Mouse (Mus musculus) embryonic stem cell, embryonic (primary cell): ENCODE measurements around the gene Med21.

Source experiments
- CTCF ChIA-PET, 4 experiments: fragments of 300-600 bp in 2 of 4; fragments of 350-600 bp in 2 of 4; sonication (Branson Sonifier 250); formaldehyde crosslinking; loops; one replicate each; lab custom pipeline; 2022; ENCODE audit warnings: inconsistent platforms in 2 of 4; lab: Charles Lee
- POLR2A ChIA-PET, 4 experiments: fragments of 300-600 bp in 2 of 4; fragments of 350-600 bp in 2 of 4; sonication (Branson Sonifier 250); formaldehyde crosslinking; loops; one replicate each; lab custom pipeline; 2022; ENCODE audit warnings: antibody characterized with exemption in 4 of 4, inconsistent platforms in 1 of 4; lab: Charles Lee

Med21 gene

GRCm38 (mm10) chr6:146642276-146643183 is at the start of gene Med21, which contains the start of gene Tm7sf3:
TSS of gene Med21 (plus strand) at chr6:146642547.
TSS of gene Tm7sf3 (minus strand) at chr6:146642824.
- ChIA-PET CTCF (interaction anchor here in 3 of 4 experiments (0.6 to 1.0 kb wide), 5 partner anchors 9 to 1797 kb away, joined by 3 to 5 read pairs (median 3); no protein-coding TSS in a partner anchor), POLR2A (interaction anchor here (0.5 to 4.5 kb wide), 58 partner anchors 8 to 1567 kb away, joined by 3 to 89 read pairs (median 4); partner anchors contain the start of genes Ints13 (in 2 of the 4), Stk38l (in 2 of the 4), Arntl2 (in 1 of the 4) and Bcat1 (in 1 of the 4))

- CTCF ChIA-PET: no interaction called here
- POLR2A ChIA-PET: interaction anchor here in 3 of 4 experiments (0.5 to 2.2 kb wide), 7 partner anchors 8 to 41 kb away, joined by 3 to 7 read pairs (median 4); partner anchors contain the start of genes Med21 (in 1 of the 3) and Tm7sf3 (in 1 of the 3)
Measured at GRCm38 (mm10) chr6:146602601-146603000, 39.7 kb upstream of the Med21 start.

- ChIA-PET POLR2A (interaction anchor here in 2 of 4 experiments (0.6 to 2.5 kb wide), 5 partner anchors 9 to 54 kb away, joined by 3 to 8 read pairs (median 4); partner anchors contain the start of genes Med21 (in 1 of the 2) and Tm7sf3 (in 1 of the 2)), CTCF (no interaction called here)
Measured at GRCm38 (mm10) chr6:146603651-146604050, 38.7 kb upstream of the Med21 start.

- CTCF ChIA-PET: no interaction called here
- POLR2A ChIA-PET: interaction anchor here in 1 of 4 experiments (0.6 kb wide), 1 partner anchor 32 kb away, joined by 3 read pairs; no protein-coding TSS in a partner anchor
Measured at GRCm38 (mm10) chr6:146611385-146611784, 31.0 kb upstream of the Med21 start.

- ChIA-PET POLR2A (interaction anchor here in 1 of 4 experiments (0.6 to 1.7 kb wide), 3 partner anchors 29 to 34 kb away, joined by 3 to 5 read pairs (median 3); no protein-coding TSS in a partner anchor), CTCF (no interaction called here)
Measured at GRCm38 (mm10) chr6:146611897-146612296, 30.4 kb upstream of the Med21 start.

GRCm38 (mm10) chr6:146612736-146613135 is 29.6 kb upstream of the Med21 start:
- POLR2A ChIA-PET: interaction anchor here in 1 of 4 experiments (0.7 to 1.7 kb wide), 5 partner anchors 12 to 34 kb away, joined by 3 to 6 read pairs (median 4); no protein-coding TSS in a partner anchor
- CTCF ChIA-PET: interaction anchor here in 1 of 4 experiments (1.5 kb wide), 1 partner anchor 21 kb away, joined by 5 read pairs; no protein-coding TSS in a partner anchor

GRCm38 (mm10) chr6:146613907-146614306 is 28.4 kb upstream of the Med21 start:
- CTCF ChIA-PET: interaction anchor here in 3 of 4 experiments (0.6 to 2.0 kb wide), 9 partner anchors 9 to 149 kb away, joined by 3 to 5 read pairs (median 4); no protein-coding TSS in a partner anchor
- POLR2A ChIA-PET: interaction anchor here in 3 of 4 experiments (0.5 to 2.8 kb wide), 12 partner anchors 9 to 1376 kb away, joined by 3 to 10 read pairs (median 4); partner anchors contain the start of genes Ints13 (in 1 of the 3) and Med21 (in 1 of the 3)

- CTCF ChIA-PET: interaction anchor here in 2 of 4 experiments (1.0 to 2.0 kb wide), 4 partner anchors 8 to 148 kb away, joined by 3 to 5 read pairs (median 5); no protein-coding TSS in a partner anchor
- POLR2A ChIA-PET: interaction anchor here in 3 of 4 experiments (1.0 to 2.8 kb wide), 7 partner anchors 8 to 28 kb away, joined by 3 to 10 read pairs (median 5); partner anchors contain the start of gene Med21 (in 1 of the 3)
Measured at GRCm38 (mm10) chr6:146614541-146614940, 27.8 kb upstream of the Med21 start.

GRCm38 (mm10) chr6:146615891-146616290 is 26.5 kb upstream of the Med21 start:
- POLR2A ChIA-PET: interaction anchor here in 3 of 4 experiments (0.7 to 2.8 kb wide), 11 partner anchors 9 to 32 kb away, joined by 3 to 8 read pairs (median 4); partner anchors contain the start of genes Med21 (in 2 of the 3) and Tm7sf3 (in 1 of the 3)
- CTCF ChIA-PET: interaction anchor here in 1 of 4 experiments (0.7 kb wide), 1 partner anchor 234 kb away, joined by 3 read pairs; no protein-coding TSS in a partner anchor

- ChIA-PET POLR2A (interaction anchor here (0.7 to 2.8 kb wide), 11 partner anchors 8 to 26 kb away, joined by 3 to 8 read pairs (median 4); partner anchors contain the start of genes Med21 (in 2 of the 4) and Tm7sf3 (in 1 of the 4)), CTCF (no interaction called here)
Measured at GRCm38 (mm10) chr6:146616670-146617069, 25.7 kb upstream of the Med21 start.

- CTCF ChIA-PET: no interaction called here
- POLR2A ChIA-PET: interaction anchor here in 2 of 4 experiments (1.5 to 2.6 kb wide), 2 partner anchors 12 to 14 kb away, joined by 5 to 21 read pairs; partner anchors contain the start of genes Med21 (in 1 of the 2) and Tm7sf3 (in 1 of the 2)
Measured at GRCm38 (mm10) chr6:146628123-146628522, 14.2 kb upstream of the Med21 start.

GRCm38 (mm10) chr6:146629781-146630756 is 12.3 kb upstream of the Med21 start:
- POLR2A ChIA-PET: interaction anchor here in 2 of 4 experiments (0.7 to 6.8 kb wide), 9 partner anchors 7 to 113 kb away, joined by 3 to 89 read pairs (median 5); partner anchors contain the start of genes Med21 (in 2 of the 2) and Tm7sf3 (in 2 of the 2)
- CTCF ChIA-PET: interaction anchor here in 1 of 4 experiments (1.8 kb wide), 1 partner anchor 12 kb away, joined by 5 read pairs; no protein-coding TSS in a partner anchor

GRCm38 (mm10) chr6:146630961-146631360 is 11.4 kb upstream of the Med21 start:
- CTCF ChIA-PET: interaction anchor here in 3 of 4 experiments (0.6 to 1.8 kb wide), 4 partner anchors 13 to 45 kb away, joined by 3 to 5 read pairs (median 4); no protein-coding TSS in a partner anchor
- POLR2A ChIA-PET: interaction anchor here (0.9 to 6.8 kb wide), 21 partner anchors 8 to 131 kb away, joined by 3 to 89 read pairs (median 4); partner anchors contain the start of genes Med21 (in 4 of the 4), Tm7sf3 (in 4 of the 4) and Stk38l (in 1 of the 4)

- POLR2A ChIA-PET: interaction anchor here (0.5 to 6.8 kb wide), 23 partner anchors 9 to 215 kb away, joined by 3 to 89 read pairs (median 3); partner anchors contain the start of genes Med21 (in 3 of the 4), Tm7sf3 (in 3 of the 4) and Stk38l (in 1 of the 4)
- CTCF ChIA-PET: interaction anchor here in 1 of 4 experiments (1.1 kb wide), 1 partner anchor 18 kb away, joined by 5 read pairs; no protein-coding TSS in a partner anchor
Measured at GRCm38 (mm10) chr6:146631847-146632246, 10.5 kb upstream of the Med21 start.

GRCm38 (mm10) chr6:146632403-146632802 is 9.9 kb upstream of the Med21 start:
- ChIA-PET POLR2A (interaction anchor here (0.6 to 6.8 kb wide), 29 partner anchors 9 to 585 kb away, joined by 3 to 89 read pairs (median 4); partner anchors contain the start of genes Med21 (in 4 of the 4), Tm7sf3 (in 4 of the 4), Ints13 (in 1 of the 4) and Stk38l (in 1 of the 4)), CTCF (no interaction called here)

- CTCF ChIA-PET: interaction anchor here in 2 of 4 experiments (0.7 to 1.1 kb wide), 2 partner anchors 19 to 110 kb away, joined by 3 to 5 read pairs; no protein-coding TSS in a partner anchor
- POLR2A ChIA-PET: interaction anchor here (0.6 to 6.8 kb wide), 28 partner anchors 9 to 1422 kb away, joined by 3 to 89 read pairs (median 4); partner anchors contain the start of genes Med21 (in 4 of the 4), Tm7sf3 (in 4 of the 4), Ints13 (in 1 of the 4) and Stk38l (in 1 of the 4)
Measured at GRCm38 (mm10) chr6:146633097-146633496, 9.2 kb upstream of the Med21 start.
